9 mouse cellular contexts compared by ENCODE assay signal in genomic region chr15:103364761-103365160, GRCm38 (mm10). TPM values are rescaled to one million over a fixed set of nuclear protein-coding genes. Genes with fewer than 3 reads are reported as not detected.
DNase-seq lines count a peak whose midpoint lies in the region; ATAC-seq and TF ChIP-seq lines count a peak whose summit lies in the region.
"Had no signal": no experiment of that assay in that cellular context is flagged by ENCODE, and none has a peak within 500 bp of the region (broad histone marks: within the 10 kb centered on the region; RNA-seq: fewer than 3 reads in every experiment).

No protein-coding gene starts in this region.

- no peaks in the 10 kb centered on the region for H3K9me3 ChIP-seq in heart, embryonic 13.5 days
- no peaks in the 10 kb centered on the region for H3K9me3 ChIP-seq in hindbrain, postnatal 0 days (ENCODE audit: low read length)
- H3K9me3 ChIP-seq in midbrain, embryonic 12.5 days: no peaks in the 10 kb centered on the region

- peak overlapping the region; percentile 98 for H3K27ac ChIP-seq in heart, embryonic 13.5 days (replicated peaks)
- no peak overlapping the region for H3K27ac ChIP-seq in hindbrain, postnatal 0 days
- H3K27ac ChIP-seq in midbrain, embryonic 12.5 days (replicated peaks): no peak overlapping the region

- no peak for DNase-seq in heart, adult 11 months
- DNase-seq in NIH3T3 (ENCODE audit: low read depth): peak; percentile 41
- DNase-seq in hindbrain, postnatal 0 days (ENCODE audit: low spot score): no peak
- DNase-seq in frontal cortex, postnatal 25 days (ENCODE audit: low spot score in 2 of 2): no peak
- no peak for DNase-seq in adrenal gland, postnatal 10 days
- DNase-seq in cerebellum, adult 18-20 months: no peak
- DNase-seq: cerebellum, adult 9-11 months had no signal

- no peak for ATAC-seq in heart, embryonic 13.5 days (ENCODE audit: extremely low read depth, insufficient number of reproducible peaks, low FRiP score, low TSS enrichment)
- ATAC-seq in hindbrain, postnatal 0 days: no peak
- ATAC-seq in midbrain, embryonic 12.5 days (ENCODE audit: low FRiP score, low read depth): no peak

- H3K27me3 ChIP-seq in heart, embryonic 13.5 days (replicated peaks): no peaks in the 10 kb centered on the region
- 0 out of 2 replicates have a peak, but pooled peaks cover 3% of the 10 kb centered on the region for H3K27me3 ChIP-seq in hindbrain, postnatal 0 days (ENCODE audit: insufficient read depth, low read length)
- H3K27me3 ChIP-seq in midbrain, embryonic 12.5 days: peaks cover 7% of the 10 kb centered on the region; the same call in 1 of the 2 replicates

- peaks cover 16% of the 10 kb centered on the region; the same call in 1 of the 2 replicates for H3K36me3 ChIP-seq in heart, embryonic 13.5 days
- no peaks in the 10 kb centered on the region for H3K36me3 ChIP-seq in hindbrain, postnatal 0 days (ENCODE audit: insufficient read depth, low read length)
- no peaks in the 10 kb centered on the region for H3K36me3 ChIP-seq in midbrain, embryonic 12.5 days

- peak overlapping the region; percentile 100 for H3K9ac ChIP-seq in heart, embryonic 13.5 days
- H3K9ac ChIP-seq in hindbrain, postnatal 0 days (replicated peaks; ENCODE audit: low read length): no peak overlapping the region
- peak overlapping the region; percentile 80; the same call in 1 of the 2 replicates for H3K9ac ChIP-seq in midbrain, embryonic 12.5 days (replicated peaks)

- peak overlapping the region; percentile 89 for H3K4me2 ChIP-seq in heart, embryonic 13.5 days
- H3K4me2 ChIP-seq in hindbrain, postnatal 0 days (ENCODE audit: low read depth, low read length): peak overlapping the region; percentile 93
- peak overlapping the region; percentile 96 for H3K4me2 ChIP-seq in midbrain, embryonic 12.5 days (replicated peaks)

- no peak for TF ChIP-seq CTCF in hindbrain, postnatal 0 days (IDR thresholded peaks at IDR 0.05; ENCODE audit: low read depth)

- peak overlapping the region; percentile 95 for H3K4me3 ChIP-seq in heart, embryonic 13.5 days
- H3K4me3 ChIP-seq in hindbrain, postnatal 0 days (ENCODE audit: low read length): peak overlapping the region; percentile 44; the same call in 1 of the 2 replicates
- H3K4me3 ChIP-seq in midbrain, embryonic 12.5 days: peak overlapping the region; percentile 60

- 15% methylated on average over 4 of the region's 4 CpGs for WGBS in heart, embryonic 13.5 days
- WGBS in hindbrain, postnatal 0 days: 45% methylated on average over 4 of the region's 4 CpGs
- 53% methylated on average over 4 of the region's 4 CpGs for WGBS in midbrain, embryonic 12.5 days

- H3K4me1 ChIP-seq in heart, embryonic 13.5 days: peaks cover 76% of the 10 kb centered on the region
- peaks cover 11% of the 10 kb centered on the region for H3K4me1 ChIP-seq in hindbrain, postnatal 0 days (ENCODE audit: insufficient read depth, low read length)
- H3K4me1 ChIP-seq in midbrain, embryonic 12.5 days: peaks cover 39% of the 10 kb centered on the region

RNA-seq across cellular contexts. Expression of gene Itga5, which starts 1.8 kb away (rescaled TPM):
- polyA plus RNA-seq in heart, embryonic 13.5 days (2015; fragmentation: Nextera tagmentation; extraction: Ambion mirVana): 76.4 and 78.0 TPM in 2 replicates
- total RNA-seq in hindbrain, postnatal 0 days (2014; rRNA removed): 8.2 and 8.3 TPM in 2 replicates
- 4.9 and 5.0 TPM in 2 replicates for polyA plus RNA-seq in hindbrain, postnatal 0 days (2015; fragmentation: Nextera tagmentation; extraction: Ambion mirVana)
- 19.0 and 21.2 TPM in 2 replicates for polyA plus RNA-seq in midbrain, embryonic 12.5 days (2016; fragmentation: Nextera tagmentation; extraction: Ambion mirVana)
- total RNA-seq in adrenal gland, postnatal 10 days (2021): 10 to 100 TPM; 38.0 to 38.2 TPM

RNA-seq across cellular contexts. Expression of gene Zfp385a, which starts 24.9 kb away (rescaled TPM):
- 8.3 and 8.9 TPM in 2 replicates for polyA plus RNA-seq in heart, embryonic 13.5 days (2015; fragmentation: Nextera tagmentation; extraction: Ambion mirVana)
- total RNA-seq in hindbrain, postnatal 0 days (2014; rRNA removed): 20.6 and 25.8 TPM in 2 replicates
- polyA plus RNA-seq in hindbrain, postnatal 0 days (2015; fragmentation: Nextera tagmentation; extraction: Ambion mirVana): 19.8 and 23.1 TPM in 2 replicates
- 19.6 and 20.8 TPM in 2 replicates for polyA plus RNA-seq in midbrain, embryonic 12.5 days (2016; fragmentation: Nextera tagmentation; extraction: Ambion mirVana)
- total RNA-seq in adrenal gland, postnatal 10 days (2021): 10 to 100 TPM; 20.1 to 24.2 TPM

RNA-seq across cellular contexts. Expression of gene Gpr84, which starts 54.3 kb away (rescaled TPM):
- polyA plus RNA-seq in heart, embryonic 13.5 days (2015; fragmentation: Nextera tagmentation; extraction: Ambion mirVana): 0.28 and 0.36 TPM in 2 replicates
- 0.58 and 0.86 TPM in 2 replicates for total RNA-seq in hindbrain, postnatal 0 days (2014; rRNA removed)
- 0.30 and 0.37 TPM in 2 replicates for polyA plus RNA-seq in hindbrain, postnatal 0 days (2015; fragmentation: Nextera tagmentation; extraction: Ambion mirVana)
- 0.10 and 0.20 TPM in 2 replicates for polyA plus RNA-seq in midbrain, embryonic 12.5 days (2016; fragmentation: Nextera tagmentation; extraction: Ambion mirVana)
- total RNA-seq in adrenal gland, postnatal 10 days (2021): not detected

Comparison
In these comparisons a context has a peak if more than half of its experiments do, and no peak if none do; other contexts are left out.
1. H3K4me3 ChIP-seq: peak in every context shown above with its lines; median percentile 95 in heart, embryonic 13.5 days; 60 in midbrain, embryonic 12.5 days; 44 in hindbrain, postnatal 0 days.